Mouse (Mus musculus) thymus, postnatal 36 days (tissue): ENCODE measurements around the gene Tecpr1.

Experiments
- DNase-seq, 2 experiments: peaks; one replicate each; pipeline ENCODE4 v3.0.0; 2022; ENCODE audit warnings: mixed read lengths in 2 of 2

Tecpr1 gene

GRCm38 (mm10) chr5:144206069-144206468 is 17.3 kb downstream of the Tecpr1 start:
- DNase-seq, result no peak

GRCm38 (mm10) chr5:144204911-144205310 is 18.5 kb downstream of the Tecpr1 start:
- DNase-seq, result no peak

GRCm38 (mm10) chr5:144204303-144204702 is 19.1 kb downstream of the Tecpr1 start:
- no peak for DNase-seq

- no peak for DNase-seq
Observed at GRCm38 (mm10) chr5:144203398-144203959, 19.9 kb downstream of the Tecpr1 start.

DNA sequence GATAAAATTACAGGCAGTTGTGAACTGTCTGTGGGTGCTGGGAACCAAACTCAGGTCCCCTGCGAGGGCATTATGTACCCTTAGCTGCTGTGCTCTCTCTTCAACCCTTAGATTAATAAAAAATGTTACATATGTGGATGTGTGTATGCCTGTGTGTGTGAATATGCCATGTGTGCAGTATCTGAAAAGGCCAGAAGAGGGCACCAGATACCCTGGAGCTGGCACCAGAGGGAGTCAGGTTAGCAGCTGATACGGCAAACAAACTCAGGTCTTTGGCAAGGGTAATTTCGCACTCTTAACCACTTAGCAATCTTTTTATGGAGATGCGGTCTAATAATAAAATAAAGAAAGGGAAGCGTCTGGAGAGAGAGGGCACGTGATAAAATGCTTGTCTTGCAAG is 21.0 kb downstream of the Tecpr1 start:
- DNase-seq, result no peak

DNA sequence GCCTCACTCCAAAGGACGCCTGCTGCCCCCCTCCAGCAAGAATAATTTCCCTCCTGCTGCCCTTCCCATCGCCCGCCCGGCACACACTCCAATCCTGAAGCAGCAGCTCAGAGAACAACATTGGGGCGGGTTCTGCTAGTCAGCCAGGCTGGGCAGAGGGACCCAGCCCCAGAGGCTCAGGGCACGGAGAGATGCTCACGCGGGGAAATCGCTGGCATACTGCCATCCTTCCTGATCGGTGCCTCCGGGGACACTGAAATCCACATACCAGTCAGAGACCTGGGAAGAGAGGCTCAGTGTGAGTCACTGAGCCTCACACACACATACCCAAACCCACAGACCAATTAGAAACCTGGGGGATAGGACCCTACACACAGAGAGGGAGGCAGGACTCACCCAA is 22.8 kb downstream of the Tecpr1 start:
- no peak for DNase-seq

GRCm38 (mm10) chr5:144195567-144195966 is 27.8 kb downstream of the Tecpr1 start:
- DNase-seq, result no peak

GRCm38 (mm10) chr5:144194416-144194815 is 29.0 kb downstream of the Tecpr1 start:
- DNase-seq, result no peak

GRCm38 (mm10) chr5:144192673-144193072 is 30.7 kb downstream of the Tecpr1 start:
- DNase-seq, result no peak

- DNase-seq, result no peak
Observed at GRCm38 (mm10) chr5:144191026-144191425, 32.4 kb downstream of the Tecpr1 start.

DNA sequence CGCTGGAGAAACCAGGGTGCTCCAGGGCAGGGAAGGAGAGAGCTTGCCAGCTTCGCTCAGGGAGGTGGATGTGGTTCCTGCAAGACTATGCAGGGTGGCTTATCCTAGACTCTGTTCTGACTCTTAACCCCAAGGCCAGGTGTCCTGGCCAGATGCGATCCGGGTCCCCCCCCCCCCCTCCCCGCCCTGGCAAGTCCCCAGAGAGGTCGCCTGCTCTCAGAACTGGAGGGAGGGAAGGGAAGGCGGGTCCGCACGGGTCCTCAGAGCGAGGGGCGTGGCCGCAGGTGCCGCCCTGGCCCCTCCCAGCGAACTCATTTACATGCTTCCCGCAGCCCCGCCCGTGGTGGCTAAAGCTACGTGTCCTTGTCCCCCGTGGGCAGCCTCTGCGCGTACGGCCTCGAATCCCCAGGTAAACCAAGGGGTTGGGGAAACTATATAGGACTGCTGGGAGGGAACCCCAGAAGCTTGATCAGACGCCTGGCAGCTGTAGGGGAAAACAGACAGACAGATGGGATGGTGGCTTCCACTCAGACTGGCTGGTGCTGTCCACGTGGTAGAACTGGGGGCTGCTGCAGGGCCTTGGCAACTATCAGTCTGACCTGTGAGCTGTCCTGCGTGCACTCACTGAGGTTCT is 33.3 kb downstream of the Tecpr1 start, which contains the start of gene Bhlha15:
Gene Bhlha15 (plus strand): TSS at position 337 of the 634 bp plus-strand sequence.
- DNase-seq, result peak; percentile 74 to 82

- no peak for DNase-seq
Observed at GRCm38 (mm10) chr5:144189327-144189726, 34.1 kb downstream of the Tecpr1 start.

- no peak for DNase-seq
Observed at GRCm38 (mm10) chr5:144188422-144188821, 35.0 kb downstream of the Tecpr1 start.

DNA sequence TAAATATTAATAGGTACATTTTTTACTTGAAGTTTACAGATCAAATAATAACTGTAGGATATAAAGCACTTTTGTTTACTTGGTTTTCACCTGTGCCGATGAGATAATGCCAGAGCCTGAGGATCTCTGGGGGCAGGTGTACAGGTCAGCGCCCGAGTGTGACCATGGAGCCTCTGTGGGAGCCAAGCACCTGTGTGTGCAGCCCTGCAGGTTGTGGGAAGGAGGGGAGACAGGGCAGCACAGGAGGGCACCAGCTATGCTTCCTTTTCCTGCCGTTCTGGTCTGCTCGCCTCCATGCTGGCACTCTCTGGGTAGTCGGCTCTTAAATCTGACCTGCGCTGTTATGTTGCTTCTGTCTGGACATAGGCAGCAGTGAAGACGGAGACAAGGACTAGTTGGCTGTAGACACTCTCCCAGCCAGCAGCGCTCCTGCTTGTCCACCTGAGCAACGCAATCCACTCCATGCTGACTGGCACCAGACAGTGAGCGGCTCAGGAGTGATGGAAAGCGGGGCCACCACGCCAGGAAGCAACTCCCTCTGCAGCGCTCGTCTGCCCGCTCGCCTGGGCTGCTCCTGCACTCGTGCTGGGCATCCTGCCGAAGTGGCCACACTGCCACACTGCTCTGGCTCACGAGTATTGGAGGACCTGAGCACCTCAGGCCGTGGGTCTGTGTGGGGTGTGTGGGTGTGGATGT is 38.9 kb downstream of the Tecpr1 start:
- DNase-seq, result no peak

- DNase-seq, result no peak
Observed at GRCm38 (mm10) chr5:144183647-144184335, 39.6 kb downstream of the Tecpr1 start.

GRCm38 (mm10) chr5:144183248-144183559 is 40.2 kb downstream of the Tecpr1 start:
- DNase-seq, result no peak

- DNase-seq, result no peak
Observed at GRCm38 (mm10) chr5:144182542-144183247, 40.7 kb downstream of the Tecpr1 start.

DNA sequence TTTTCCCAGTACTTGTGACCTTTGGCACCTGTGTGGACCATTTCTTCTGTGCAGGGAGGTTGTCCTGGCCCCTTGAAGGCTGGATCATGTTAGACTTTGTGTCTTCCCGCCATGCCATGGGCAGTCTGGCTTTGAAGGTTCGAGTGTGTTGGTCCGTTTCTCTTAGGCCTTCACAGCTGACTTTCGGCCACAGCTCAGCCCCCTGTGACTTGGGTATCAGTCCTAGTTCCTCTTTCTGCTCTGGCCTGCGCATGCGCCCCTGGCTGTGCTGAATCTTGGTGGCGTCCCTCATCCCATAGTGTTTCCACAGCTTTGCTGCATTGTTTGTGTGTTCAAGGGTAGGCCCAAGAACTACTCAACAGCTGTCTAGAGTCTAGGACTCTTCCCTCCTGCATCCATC is 42.2 kb downstream of the Tecpr1 start:
- DNase-seq, result no peak

- DNase-seq, result no peak
Observed at GRCm38 (mm10) chr5:144178216-144178615, 45.2 kb downstream of the Tecpr1 start.

DNA sequence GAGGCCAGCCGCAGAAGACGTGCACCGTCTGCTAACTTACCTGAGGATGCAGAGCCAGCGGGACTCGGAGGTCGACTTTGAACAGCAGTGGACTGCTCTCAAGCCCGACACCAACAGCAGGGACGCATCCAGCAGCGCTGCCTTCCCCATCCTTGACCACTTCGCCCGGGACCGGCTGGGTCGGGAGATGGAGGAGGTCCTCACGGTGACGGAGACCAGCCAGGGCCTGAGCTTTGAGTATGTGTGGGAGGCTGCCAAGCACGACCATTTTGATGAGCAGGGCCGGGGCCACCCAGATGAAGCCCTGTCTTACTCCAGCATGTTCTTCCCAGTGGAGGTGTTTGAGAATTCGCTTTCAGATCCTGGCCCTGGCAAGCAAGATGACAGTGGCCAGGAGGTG is 49.8 kb downstream of the Tecpr1 start:
- no peak for DNase-seq

GRCm38 (mm10) chr5:144169275-144169975 is 54.0 kb downstream of the Tecpr1 start:
- DNase-seq, result no peak

GRCm38 (mm10) chr5:144165756-144166155 is 57.7 kb downstream of the Tecpr1 start:
- DNase-seq, result no peak
